Mouse (Mus musculus) brain, embryonic 14.5 days (tissue): Measurements from ENCODE around the gene Rec8.

Experiments used
- CTCF ChIP-seq: fragments of 200-500 bp; IDR thresholded peaks from 2 replicates; pipeline ENCODE4 v1.5.1; 2012; ENCODE audit warnings: inconsistent platforms, mild to moderate bottlenecking, moderate library complexity, borderline replicate concordance; ENCODE audit not compliant: insufficient read depth, insufficient read length; ENCODE audit errors: extremely low read depth
- POLR2A ChIP-seq: fragments of 200-500 bp; IDR thresholded peaks from 2 replicates; pipeline ENCODE4 v1.6.1; 2012; ENCODE audit warnings: mild to moderate bottlenecking, inconsistent platforms, borderline replicate concordance; ENCODE audit not compliant: poor library complexity, insufficient read depth, insufficient read length, severe bottlenecking; ENCODE audit errors: extremely low read depth

GRCm38 (mm10) chr14:55615876-55616275 is 2.0 kb upstream of the Rec8 start:
- TF ChIP-seq CTCF: no peak
- no peak for TF ChIP-seq POLR2A
